Mouse (Mus musculus) forebrain, embryonic 10.5 days (tissue): ENCODE data around the gene Tmem135. TPM values are rescaled to one million over a fixed set of nuclear protein-coding genes. Genes with fewer than 3 reads are reported as not detected.
"Not testable (repeated sequence)": the region's sequence is repeated elsewhere in the genome, so short reads cannot be mapped to it uniquely, and the experiment has no call there.

Experiments
- DNase-seq: peaks from one replicate; pipeline ENCODE4 v3.0.0-alpha.2; 2017; ENCODE audit warnings: low spot score; ENCODE audit errors: extremely low spot score
- H3K27ac ChIP-seq: fragments of 300-500 bp; sonication (generic); 2 replicates; pipeline ENCODE4 v1.5.1; 2016; ENCODE audit warnings: mild to moderate bottlenecking
- H3K27me3 ChIP-seq: fragments of 300-500 bp; sonication (generic); 2 replicates; pipeline ENCODE4 v1.6.1; 2016; ENCODE audit warnings: mild to moderate bottlenecking; ENCODE audit not compliant: poor library complexity, severe bottlenecking
- H3K36me3 ChIP-seq: fragments of 300-500 bp; sonication (generic); replicated peaks from 2 replicates; pipeline ENCODE4 v1.6.1; 2016; ENCODE audit warnings: mild to moderate bottlenecking, moderate library complexity
- H3K4me1 ChIP-seq: fragments of 300-500 bp; sonication (generic); 2 replicates; pipeline ENCODE4 v1.6.1; 2016
- H3K4me3 ChIP-seq: fragments of 300-500 bp; sonication (generic); 2 replicates; pipeline ENCODE4 v1.5.1; 2016; ENCODE audit warnings: mild to moderate bottlenecking, moderate library complexity
- H3K9me3 ChIP-seq: fragments of 300-500 bp; sonication (generic); 2 replicates; pipeline ENCODE4 v1.6.1; 2016; ENCODE audit warnings: mild to moderate bottlenecking, moderate library complexity
- WGBS: fragments of 180-500 bp; shearing (Covaris S2); methylation state at CpG from one replicate; pipeline ENCODE4 v1.1.7; 2016; 5-methylcytosine and 5-hydroxymethylcytosine counted together
- polyA plus RNA-seq: library from polyadenylated mRNA; unstranded; fragments of >200 nt; fragmentation: Nextera tagmentation; extraction: Ambion mirVana; gene quantifications from 2 replicates; pipeline ENCODE4 v1.2.1, GENCODE M21; 2016

Gene Tmem135
- polyA plus RNA-seq, 1 experiment from 2014 or later, result 16.5 TPM

DNA sequence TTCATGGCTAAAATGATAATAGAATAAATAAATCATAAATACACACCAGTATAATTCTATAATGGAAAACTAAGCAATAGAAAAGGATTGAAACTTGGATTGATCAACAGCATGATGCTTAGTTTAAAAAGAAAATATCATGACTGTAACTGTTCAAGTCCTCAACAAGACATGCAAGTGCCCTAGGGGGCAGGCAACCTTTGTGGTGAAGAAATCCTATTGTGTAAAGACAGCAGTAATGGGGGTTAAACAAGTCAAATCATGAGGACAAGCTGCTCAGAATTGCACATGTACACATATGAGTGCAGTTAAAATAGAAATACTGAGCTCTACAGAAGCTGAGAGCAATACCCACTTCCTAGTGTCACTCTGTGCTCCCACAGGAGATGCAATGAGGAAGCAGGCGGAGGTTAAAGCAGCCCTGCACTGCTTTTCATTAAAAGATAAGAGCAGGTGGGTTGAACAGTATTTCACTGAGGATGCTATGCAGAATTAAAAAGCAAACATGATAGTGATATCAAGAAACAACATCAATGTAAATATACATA is 105.0 kb downstream of the Tmem135 start:
- 95% methylated on average over 1 of the region's 1 CpGs for WGBS
- no peaks in the 10 kb centered on the region for H3K27me3 ChIP-seq
- H3K36me3 ChIP-seq, result peaks cover 11% of the 10 kb centered on the region
- no peak overlapping the region for H3K27ac ChIP-seq
- DNase-seq, result no peak
- no peaks in the 10 kb centered on the region for H3K9me3 ChIP-seq
- H3K4me3 ChIP-seq, result no peak overlapping the region
- no peaks in the 10 kb centered on the region for H3K4me1 ChIP-seq

DNA sequence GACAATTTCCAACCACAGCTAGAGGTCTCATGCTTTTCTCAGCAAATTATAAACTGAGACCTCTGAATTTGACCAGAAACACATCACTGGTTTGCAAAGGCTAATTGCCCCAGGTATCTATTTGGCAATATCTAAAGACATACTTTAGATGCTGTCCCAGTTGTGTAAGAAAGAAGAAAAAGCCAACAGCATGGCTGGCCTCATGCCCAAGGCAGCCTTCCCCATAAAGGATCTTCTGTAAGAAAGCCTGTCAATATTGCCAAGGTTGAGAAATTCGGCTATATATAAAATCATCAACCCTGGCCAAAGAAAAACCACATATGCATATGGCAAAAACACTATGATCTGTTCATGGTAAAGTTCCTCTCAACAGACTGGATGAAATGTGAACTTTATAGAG is 107.1 kb downstream of the Tmem135 start:
- Histone ChIP-seq H3K4me1 (no peaks in the 10 kb centered on the region), H3K27ac (no peak overlapping the region), H3K4me3 (no peak overlapping the region), H3K9me3 (no peaks in the 10 kb centered on the region), H3K27me3 (no peaks in the 10 kb centered on the region), H3K36me3 (peaks cover 8% of the 10 kb centered on the region)
- DNase-seq, result no peak
- WGBS, result 89% methylated on average over 1 of the region's 1 CpGs

DNA sequence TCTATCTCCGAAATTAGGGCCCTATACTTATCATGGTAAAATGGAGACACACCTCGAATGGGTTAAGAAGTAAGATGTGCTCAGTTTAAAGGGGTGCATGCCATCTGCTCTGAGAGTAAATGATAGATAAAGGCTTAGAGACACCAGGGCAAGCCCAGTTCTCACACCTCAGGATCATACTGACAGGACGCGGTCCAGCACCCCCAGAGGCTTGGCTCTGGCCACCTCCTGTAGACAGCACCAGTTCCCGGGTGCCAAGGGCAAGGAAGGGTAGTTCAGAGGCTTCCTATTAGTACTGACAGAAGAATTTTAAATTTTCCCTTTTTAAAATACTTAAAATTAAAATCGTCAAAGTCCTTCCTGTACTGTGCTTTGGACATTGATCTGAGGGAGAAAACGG is 121.4 kb downstream of the Tmem135 start:
- no peaks in the 10 kb centered on the region; the same call in 1 of the 2 replicates for H3K4me1 ChIP-seq
- DNase-seq, result no peak
- peaks cover 10% of the 10 kb centered on the region for H3K36me3 ChIP-seq
- 92% methylated on average over 7 of the region's 7 CpGs for WGBS
- H3K9me3 ChIP-seq, result peaks cover 2% of the 10 kb centered on the region; the same call in 1 of the 2 replicates
- no peak overlapping the region for H3K4me3 ChIP-seq
- no peaks in the 10 kb centered on the region for H3K27me3 ChIP-seq
- no peak overlapping the region for H3K27ac ChIP-seq

DNA sequence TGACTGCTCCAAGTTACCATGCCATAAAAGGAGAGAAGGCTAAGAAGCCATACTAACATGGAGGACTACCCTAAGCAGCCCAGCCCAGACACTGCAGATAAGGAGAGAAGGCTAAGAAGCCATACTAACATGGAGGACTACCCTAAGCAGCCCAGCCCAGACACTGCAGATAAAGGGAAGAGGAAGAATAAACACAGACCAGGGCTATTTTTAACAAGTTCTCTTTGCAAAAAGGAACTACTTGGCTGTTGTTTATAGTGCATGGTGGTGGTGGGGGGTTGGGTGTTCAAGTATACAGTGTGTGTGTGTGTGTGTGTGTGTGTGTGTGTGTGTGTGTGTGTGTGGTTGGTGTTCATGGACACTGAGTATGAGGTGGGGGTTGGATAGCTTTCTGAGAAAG is 133.6 kb downstream of the Tmem135 start:
- not testable (repeated sequence) for H3K27ac ChIP-seq, H3K4me3 ChIP-seq, DNase-seq, H3K4me1 ChIP-seq, H3K27me3 ChIP-seq
- Histone ChIP-seq H3K9me3 (peaks cover 11% of the 10 kb centered on the region), H3K36me3 (peaks cover 19% of the 10 kb centered on the region)

DNA sequence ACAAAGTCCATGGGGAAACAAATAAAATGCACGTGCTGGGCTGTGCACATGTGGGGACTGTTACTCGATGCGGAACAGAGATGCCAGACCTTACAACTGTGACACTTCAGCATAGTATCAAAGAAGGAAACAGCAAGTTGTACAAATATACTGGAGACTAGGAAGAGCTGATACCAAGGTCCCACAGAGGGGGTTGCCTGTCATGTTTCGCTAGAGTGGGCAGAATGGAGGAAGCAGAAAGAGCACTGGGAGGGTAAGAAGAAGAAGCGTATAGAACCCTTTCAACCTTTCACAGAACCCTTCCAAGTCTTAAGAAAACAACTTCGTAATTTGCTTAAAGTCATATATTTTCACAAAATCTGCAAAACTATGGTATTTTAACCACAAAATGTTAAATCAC is 134.2 kb downstream of the Tmem135 start:
- H3K4me1 ChIP-seq, result no peaks in the 10 kb centered on the region
- DNase-seq, result no peak
- H3K4me3 ChIP-seq, result no peak overlapping the region
- peaks cover 19% of the 10 kb centered on the region for H3K36me3 ChIP-seq
- peaks cover 11% of the 10 kb centered on the region for H3K9me3 ChIP-seq
- no peak overlapping the region for H3K27ac ChIP-seq
- no peaks in the 10 kb centered on the region for H3K27me3 ChIP-seq
- 92% methylated on average over 6 of the region's 6 CpGs for WGBS

DNA sequence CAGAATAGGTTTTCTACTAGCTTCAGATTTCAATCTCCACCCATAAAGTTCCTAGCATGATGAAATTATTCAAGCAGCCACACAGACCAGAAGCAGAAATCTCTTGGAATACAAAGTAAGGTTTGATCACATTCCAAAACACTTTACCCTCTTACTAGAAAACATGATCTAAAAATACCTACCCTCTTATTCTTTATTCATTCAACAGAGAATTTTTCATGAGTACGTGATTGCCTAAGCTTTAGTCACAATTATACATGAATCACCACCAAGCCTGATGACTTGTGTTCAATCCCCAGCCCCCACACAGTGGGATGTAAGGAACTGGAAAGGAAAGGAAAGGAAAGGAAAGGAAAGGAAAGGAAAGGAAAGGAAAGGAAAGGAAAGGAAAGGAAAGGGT is 136.5 kb downstream of the Tmem135 start:
- H3K27ac ChIP-seq, result no peak overlapping the region
- no peak for DNase-seq
- no peak overlapping the region for H3K4me3 ChIP-seq
- H3K4me1 ChIP-seq, result no peaks in the 10 kb centered on the region
- no peaks in the 10 kb centered on the region for H3K27me3 ChIP-seq
- 84% methylated on average over 1 of the region's 1 CpGs for WGBS
- peaks cover 5% of the 10 kb centered on the region for H3K9me3 ChIP-seq
- H3K36me3 ChIP-seq, result peaks cover 11% of the 10 kb centered on the region

DNA sequence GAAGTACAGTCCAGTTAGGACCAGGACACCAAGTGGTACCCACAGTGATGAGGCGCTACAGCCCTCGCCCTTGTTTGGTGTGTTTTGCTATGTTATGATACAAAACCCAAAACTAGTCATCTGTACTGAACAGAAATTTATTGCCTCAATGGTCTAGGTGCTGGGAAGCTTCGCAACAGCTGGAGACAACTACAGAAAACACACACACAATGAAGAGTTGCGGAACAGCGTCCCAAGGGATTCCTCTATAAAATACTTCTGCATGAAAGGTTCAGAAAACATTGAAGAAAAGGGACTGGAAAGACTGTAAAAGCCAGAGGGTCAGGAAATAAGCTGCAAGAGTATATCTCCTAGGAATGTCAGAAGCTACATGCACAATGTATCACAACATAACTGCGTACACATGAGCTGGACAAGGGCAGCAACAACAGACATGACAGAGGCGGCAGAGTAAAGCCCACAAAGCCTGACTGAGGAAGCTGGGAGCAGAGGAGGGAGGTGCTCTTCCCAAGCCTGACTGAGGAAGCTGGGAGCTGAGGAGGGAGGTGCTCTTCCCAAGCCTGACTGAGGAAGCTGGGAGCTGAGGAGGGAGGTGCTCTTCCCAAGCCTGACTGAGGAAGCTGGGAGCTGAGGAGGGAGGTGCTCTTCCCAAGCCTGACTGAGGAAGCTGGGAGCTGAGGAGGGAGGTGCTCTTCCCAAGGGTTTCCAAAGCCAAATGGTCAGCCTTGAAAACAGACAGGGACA is 137.8 kb downstream of the Tmem135 start:
- no peaks in the 10 kb centered on the region for H3K4me1 ChIP-seq
- H3K9me3 ChIP-seq, result no peaks in the 10 kb centered on the region
- 85% methylated on average over 7 of the region's 7 CpGs for WGBS
- no peaks in the 10 kb centered on the region for H3K36me3 ChIP-seq
- no peak overlapping the region for H3K4me3 ChIP-seq
- H3K27me3 ChIP-seq, result no peaks in the 10 kb centered on the region
- H3K27ac ChIP-seq, result no peak overlapping the region
- DNase-seq, result no peak

DNA sequence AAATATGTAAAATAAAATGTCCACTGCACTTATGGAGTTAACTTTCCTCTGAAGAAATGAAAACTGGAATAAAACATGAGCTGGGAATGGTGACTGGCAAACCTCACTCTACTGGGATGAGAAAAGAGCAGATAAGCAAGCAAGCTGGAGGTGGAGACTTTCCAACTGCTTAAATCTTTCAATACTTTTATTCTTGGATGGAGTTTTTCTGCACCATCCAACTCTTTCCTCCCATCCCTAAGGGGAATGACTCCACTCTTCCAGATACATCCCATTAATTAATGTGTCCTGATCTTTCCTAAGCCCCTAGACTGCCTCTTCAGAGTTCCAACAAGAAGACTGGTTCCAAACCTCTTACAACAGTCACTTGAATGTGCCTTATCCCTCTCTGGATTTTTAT is 143.1 kb downstream of the Tmem135 start:
- Histone ChIP-seq H3K27me3 (no peaks in the 10 kb centered on the region), H3K27ac (no peak overlapping the region), H3K36me3 (no peaks in the 10 kb centered on the region), H3K9me3 (no peaks in the 10 kb centered on the region), H3K4me3 (no peak overlapping the region), H3K4me1 (no peaks in the 10 kb centered on the region)
- DNase-seq, result no peak

DNA sequence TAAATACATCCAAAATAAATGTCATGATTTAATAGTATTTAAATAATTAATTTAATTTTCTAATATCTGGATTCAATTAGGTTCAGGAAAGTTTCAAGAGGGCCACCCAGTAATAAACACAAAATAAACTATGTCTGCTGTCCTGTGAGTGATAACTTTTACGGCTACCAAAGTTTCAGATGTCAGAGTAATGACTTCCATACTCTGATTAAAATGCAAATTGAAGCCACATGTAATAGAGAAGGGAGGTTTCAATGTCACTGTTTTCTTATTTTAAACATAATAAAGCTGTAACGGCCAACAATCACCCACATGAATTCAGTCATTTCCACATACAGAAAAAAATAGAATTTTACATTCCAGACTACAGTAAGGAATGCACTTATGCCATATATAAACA is 145.2 kb downstream of the Tmem135 start:
- H3K9me3 ChIP-seq, result no peaks in the 10 kb centered on the region
- 70% methylated on average over 2 of the region's 2 CpGs for WGBS
- no peaks in the 10 kb centered on the region for H3K27me3 ChIP-seq
- DNase-seq, result no peak
- H3K4me1 ChIP-seq, result no peaks in the 10 kb centered on the region
- no peak overlapping the region for H3K27ac ChIP-seq
- no peaks in the 10 kb centered on the region for H3K36me3 ChIP-seq
- H3K4me3 ChIP-seq, result no peak overlapping the region

DNA sequence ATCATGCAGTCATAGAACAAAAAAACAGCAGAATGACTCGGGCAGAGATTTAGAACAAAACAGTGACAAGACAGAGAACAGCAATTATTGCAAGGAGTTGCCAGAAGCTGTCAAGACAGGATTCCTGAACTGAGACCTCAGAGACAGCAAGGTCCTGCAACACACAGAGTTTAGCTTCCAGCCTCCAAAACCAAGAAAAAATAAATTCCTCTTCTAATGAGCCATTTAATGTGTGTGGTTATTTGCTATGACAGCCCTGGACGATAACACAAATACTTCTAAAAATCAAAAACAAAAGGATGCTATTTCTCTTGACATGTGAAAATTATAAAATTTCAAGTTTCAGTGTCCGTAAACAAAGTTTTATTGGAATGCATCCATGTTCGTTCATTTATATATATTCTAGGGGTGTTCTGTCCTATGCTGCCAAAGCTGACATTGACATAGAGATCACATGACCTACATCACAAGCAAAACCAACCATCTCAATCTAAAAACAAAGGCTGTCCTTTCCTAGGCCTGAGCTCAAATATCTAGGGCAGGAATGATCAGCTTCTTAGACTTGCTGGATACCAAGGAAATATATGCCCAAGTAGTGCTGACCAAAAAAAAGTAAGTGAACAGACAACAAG is 146.0 kb downstream of the Tmem135 start:
- 87% methylated on average over 4 of the region's 4 CpGs for WGBS
- Histone ChIP-seq H3K27me3 (no peaks in the 10 kb centered on the region), H3K36me3 (no peaks in the 10 kb centered on the region), H3K27ac (no peak overlapping the region), H3K4me1 (no peaks in the 10 kb centered on the region), H3K4me3 (no peak overlapping the region), H3K9me3 (no peaks in the 10 kb centered on the region)
- DNase-seq, result no peak

DNA sequence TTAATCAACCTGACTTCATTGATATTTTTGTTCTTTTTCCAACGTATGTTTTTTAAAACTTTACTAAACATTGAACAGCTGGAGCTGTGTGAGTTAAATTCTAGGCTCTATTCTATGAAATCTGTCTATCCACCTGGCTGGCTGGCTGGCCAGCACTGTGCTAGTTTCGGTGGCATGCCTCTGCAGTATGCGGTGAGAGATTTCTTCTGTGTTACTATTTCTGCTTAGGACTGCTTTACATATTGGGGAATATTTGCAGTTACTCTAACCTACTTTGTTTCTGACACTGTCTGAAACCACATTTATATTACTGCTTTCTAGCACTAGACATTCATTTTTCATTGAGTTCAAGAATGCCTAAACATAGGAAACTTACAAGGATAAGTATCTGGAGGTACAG is 150.2 kb downstream of the Tmem135 start:
- H3K9me3 ChIP-seq, result no peaks in the 10 kb centered on the region
- WGBS, result 88% methylated on average over 3 of the region's 3 CpGs
- no peak overlapping the region for H3K4me3 ChIP-seq
- no peaks in the 10 kb centered on the region for H3K4me1 ChIP-seq
- no peaks in the 10 kb centered on the region for H3K36me3 ChIP-seq
- no peak for DNase-seq
- H3K27ac ChIP-seq, result no peak overlapping the region
- H3K27me3 ChIP-seq, result no peaks in the 10 kb centered on the region

DNA sequence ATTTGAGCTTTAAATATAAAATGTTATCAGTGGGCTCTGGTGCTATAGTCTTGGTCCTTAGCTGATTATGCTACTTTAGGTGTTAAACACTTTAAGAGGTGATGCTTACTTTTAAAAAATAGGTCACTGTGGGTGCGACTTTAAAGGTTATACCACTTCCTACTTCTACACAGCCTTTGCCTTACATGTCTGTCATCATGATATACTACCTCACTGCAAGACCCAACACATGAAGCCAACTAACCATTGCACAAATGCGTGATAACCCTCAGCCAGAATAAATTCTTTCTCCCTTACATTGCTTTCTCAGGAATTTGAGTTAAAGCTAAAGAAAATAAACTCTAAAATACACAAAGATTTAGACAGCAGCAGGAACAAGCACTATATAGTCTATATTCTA is 150.7 kb downstream of the Tmem135 start:
- no peak for DNase-seq
- Histone ChIP-seq H3K36me3 (no peaks in the 10 kb centered on the region), H3K9me3 (no peaks in the 10 kb centered on the region), H3K4me3 (no peak overlapping the region), H3K4me1 (peaks cover 4% of the 10 kb centered on the region; the same call in 1 of the 2 replicates), H3K27ac (no peak overlapping the region), H3K27me3 (no peaks in the 10 kb centered on the region)
- WGBS, result 93% methylated on average over 2 of the region's 2 CpGs

DNA sequence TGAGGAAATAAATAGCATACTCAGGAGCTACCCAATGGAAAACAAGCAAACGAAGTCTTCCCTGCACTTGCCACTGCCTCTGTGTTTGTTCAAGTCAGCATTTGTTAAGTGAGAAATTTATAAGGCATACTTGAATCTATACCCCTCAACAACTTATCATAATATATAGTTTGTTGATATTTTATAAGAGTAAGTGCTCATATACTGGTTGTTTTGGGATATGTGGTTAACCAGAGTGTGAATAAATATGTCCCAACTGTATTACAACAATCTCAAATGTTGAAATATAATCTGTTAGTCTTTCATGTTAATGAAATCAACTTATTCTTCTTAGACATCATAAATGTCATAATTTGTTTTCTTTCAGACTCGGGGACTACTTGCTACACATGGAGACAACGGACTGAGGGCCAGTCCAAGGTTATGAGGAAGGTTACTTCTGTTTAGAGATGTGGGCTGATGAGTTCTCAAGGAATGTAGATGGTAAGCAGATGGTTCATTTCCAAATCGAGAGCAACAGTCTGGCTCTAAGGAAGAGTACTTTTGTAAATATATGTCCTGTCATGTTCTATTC is 152.1 kb downstream of the Tmem135 start:
- H3K36me3 ChIP-seq, result no peaks in the 10 kb centered on the region
- no peak for DNase-seq
- H3K27me3 ChIP-seq, result no peaks in the 10 kb centered on the region
- H3K27ac ChIP-seq, result no peak overlapping the region
- no peaks in the 10 kb centered on the region for H3K9me3 ChIP-seq
- WGBS, result 92% methylated on average over 4 of the region's 4 CpGs
- peaks cover 8% of the 10 kb centered on the region; the same call in 1 of the 2 replicates for H3K4me1 ChIP-seq
- H3K4me3 ChIP-seq, result no peak overlapping the region
